Mouse (Mus musculus) megakaryocyte, embryonic 14.5 days (primary cell): ENCODE results near the gene Gm10643.

Experiments used
- FLI1 ChIP-seq: IDR thresholded peaks from 2 replicates; pipeline ENCODE4 v1.6.1; 2012; ENCODE audit warnings: low read length, inconsistent platforms, mixed read lengths
- GATA1 ChIP-seq: IDR thresholded peaks from 3 replicates; pipeline ENCODE4 v1.6.1; 2012; ENCODE audit warnings: mixed read lengths, low read length, inconsistent platforms, borderline replicate concordance

- TF ChIP-seq GATA1 (no peak), FLI1 (no peak)
Measured at GRCm38 (mm10) chr8:84070667-84071066, 5.7 kb upstream of the Gm10643 start.
